Mouse (Mus musculus) forebrain, embryonic 10.5 days (tissue): ENCODE measurements around the gene Tlnrd1. TPM values are rescaled to one million over a fixed set of nuclear protein-coding genes. Genes with fewer than 3 reads are reported as not detected.
A peak's percentile ranks its signal among the peaks of the same experiment; 100 is the strongest.

ENCODE experiments used
- DNase-seq: peaks from one replicate; pipeline ENCODE4 v3.0.0-alpha.2; 2017; ENCODE audit warnings: low spot score; ENCODE audit errors: extremely low spot score
- H3K27ac ChIP-seq: fragments of 300-500 bp; sonication (generic); 2 replicates; pipeline ENCODE4 v1.5.1; 2016; ENCODE audit warnings: mild to moderate bottlenecking
- H3K27me3 ChIP-seq: fragments of 300-500 bp; sonication (generic); 2 replicates; pipeline ENCODE4 v1.6.1; 2016; ENCODE audit warnings: mild to moderate bottlenecking; ENCODE audit not compliant: poor library complexity, severe bottlenecking
- H3K36me3 ChIP-seq: fragments of 300-500 bp; sonication (generic); replicated peaks from 2 replicates; pipeline ENCODE4 v1.6.1; 2016; ENCODE audit warnings: mild to moderate bottlenecking, moderate library complexity
- H3K4me1 ChIP-seq: fragments of 300-500 bp; sonication (generic); 2 replicates; pipeline ENCODE4 v1.6.1; 2016
- H3K4me3 ChIP-seq: fragments of 300-500 bp; sonication (generic); 2 replicates; pipeline ENCODE4 v1.5.1; 2016; ENCODE audit warnings: mild to moderate bottlenecking, moderate library complexity
- H3K9me3 ChIP-seq: fragments of 300-500 bp; sonication (generic); 2 replicates; pipeline ENCODE4 v1.6.1; 2016; ENCODE audit warnings: mild to moderate bottlenecking, moderate library complexity
- WGBS: fragments of 180-500 bp; shearing (Covaris S2); methylation state at CpG from one replicate; pipeline ENCODE4 v1.1.7; 2016; 5-methylcytosine and 5-hydroxymethylcytosine counted together
- polyA plus RNA-seq: library from polyadenylated mRNA; unstranded; fragments of >200 nt; fragmentation: Nextera tagmentation; extraction: Ambion mirVana; gene quantifications from 2 replicates; pipeline ENCODE4 v1.2.1, GENCODE M21; 2016

Gene Tlnrd1
- polyA plus RNA-seq, result 7.6 and 8.4 TPM in 2 replicates

- Histone ChIP-seq H3K4me3 (peak within 1 kb of the TSS; percentile 80), H3K9me3 (peaks cover 16% of the 10 kb centered on the region), H3K27ac (peak within 1 kb of the TSS; percentile 97), H3K36me3 (peaks cover 22% of the 10 kb centered on the region), H3K4me1 (peaks cover 61% of the 10 kb centered on the region), H3K27me3 (peaks cover 9% of the 10 kb centered on the region; the same call in 1 of the 2 replicates)
- under 1% methylated on average over 69 of the region's 69 CpGs for WGBS
- DNase-seq, result peak; percentile 88
Measured at GRCm38 (mm10) chr7:83884021-83884658, at the start of gene Tlnrd1, which contains the start of gene Mesd. TSS of gene Tlnrd1 (minus strand) at chr7:83884305. TSS of gene Mesd (plus strand) at chr7:83884466.

GRCm38 (mm10) chr7:83921637-83922036, 37.5 kb upstream of the Tlnrd1 start:
- Histone ChIP-seq H3K27me3 (no peaks in the 10 kb centered on the region), H3K27ac (no peak overlapping the region), H3K36me3 (no peaks in the 10 kb centered on the region), H3K4me3 (no peak overlapping the region), H3K9me3 (no peaks in the 10 kb centered on the region), H3K4me1 (no peaks in the 10 kb centered on the region)
- WGBS, result 54% methylated on average over 3 of the region's 3 CpGs
- DNase-seq, result no peak

- Histone ChIP-seq H3K36me3 (no peaks in the 10 kb centered on the region), H3K4me1 (no peaks in the 10 kb centered on the region), H3K4me3 (no peak overlapping the region), H3K9me3 (no peaks in the 10 kb centered on the region), H3K27ac (no peak overlapping the region), H3K27me3 (no peaks in the 10 kb centered on the region)
- 88% methylated on average over 4 of the region's 4 CpGs for whole genome bisulfite sequencing
- DNase-seq, result no peak
Measured at GRCm38 (mm10) chr7:83920241-83920640, 36.1 kb upstream of the Tlnrd1 start.

GRCm38 (mm10) chr7:83914566-83914965, 30.5 kb upstream of the Tlnrd1 start:
- H3K27ac ChIP-seq, result no peak overlapping the region
- DNase-seq, result peak; percentile 71
- H3K4me3 ChIP-seq, result no peak overlapping the region
- no peaks in the 10 kb centered on the region for H3K9me3 ChIP-seq
- 3% methylated on average over 3 of the region's 3 CpGs for whole genome bisulfite sequencing
- no peaks in the 10 kb centered on the region for H3K27me3 ChIP-seq
- no peaks in the 10 kb centered on the region for H3K4me1 ChIP-seq
- H3K36me3 ChIP-seq, result no peaks in the 10 kb centered on the region

- Histone ChIP-seq H3K36me3 (no peaks in the 10 kb centered on the region), H3K9me3 (no peaks in the 10 kb centered on the region), H3K27me3 (no peaks in the 10 kb centered on the region), H3K27ac (no peak overlapping the region), H3K4me3 (no peak overlapping the region), H3K4me1 (no peaks in the 10 kb centered on the region)
- no peak for DNase-seq
- 80% methylated on average over 9 of the region's 9 CpGs for WGBS
Measured at GRCm38 (mm10) chr7:83913995-83914394, 29.9 kb upstream of the Tlnrd1 start.

- H3K27ac ChIP-seq, result no peak overlapping the region
- no peaks in the 10 kb centered on the region for H3K36me3 ChIP-seq
- no peak for DNase-seq
- H3K27me3 ChIP-seq, result no peaks in the 10 kb centered on the region
- H3K4me1 ChIP-seq, result no peaks in the 10 kb centered on the region
- no peaks in the 10 kb centered on the region for H3K9me3 ChIP-seq
- WGBS, result 91% methylated on average over 6 of the region's 6 CpGs
- no peak overlapping the region for H3K4me3 ChIP-seq
Measured at GRCm38 (mm10) chr7:83913405-83913932, 29.4 kb upstream of the Tlnrd1 start.

GRCm38 (mm10) chr7:83911909-83912308, 27.8 kb upstream of the Tlnrd1 start:
- Histone ChIP-seq H3K9me3 (no peaks in the 10 kb centered on the region), H3K36me3 (no peaks in the 10 kb centered on the region), H3K4me1 (no peaks in the 10 kb centered on the region), H3K27ac (no peak overlapping the region), H3K4me3 (no peak overlapping the region), H3K27me3 (no peaks in the 10 kb centered on the region)
- 81% methylated on average over 3 of the region's 3 CpGs for WGBS
- no peak for DNase-seq

- Histone ChIP-seq H3K4me1 (no peaks in the 10 kb centered on the region), H3K36me3 (peaks cover 22% of the 10 kb centered on the region), H3K27me3 (no peaks in the 10 kb centered on the region), H3K27ac (no peak overlapping the region), H3K4me3 (no peak overlapping the region), H3K9me3 (peaks cover 7% of the 10 kb centered on the region; the same call in 1 of the 2 replicates)
- 93% methylated on average over 3 of the region's 3 CpGs for WGBS
- DNase-seq, result no peak
Measured at GRCm38 (mm10) chr7:83904831-83905230, 20.7 kb upstream of the Tlnrd1 start.

GRCm38 (mm10) chr7:83902296-83903145, 18.4 kb upstream of the Tlnrd1 start:
- Histone ChIP-seq H3K27ac (no peak overlapping the region), H3K9me3 (peaks cover 7% of the 10 kb centered on the region; the same call in 1 of the 2 replicates), H3K27me3 (no peaks in the 10 kb centered on the region), H3K36me3 (peaks cover 45% of the 10 kb centered on the region), H3K4me3 (no peak overlapping the region), H3K4me1 (no peaks in the 10 kb centered on the region)
- no peak for DNase-seq
- 83% methylated on average over 5 of the region's 5 CpGs for WGBS

GRCm38 (mm10) chr7:83901425-83901824, 17.3 kb upstream of the Tlnrd1 start:
- WGBS, result 91% methylated on average over 4 of the region's 4 CpGs
- Histone ChIP-seq H3K9me3 (peaks cover 5% of the 10 kb centered on the region; the same call in 1 of the 2 replicates), H3K27me3 (no peaks in the 10 kb centered on the region), H3K36me3 (peaks cover 54% of the 10 kb centered on the region), H3K4me3 (no peak overlapping the region), H3K27ac (no peak overlapping the region), H3K4me1 (no peaks in the 10 kb centered on the region)
- no peak for DNase-seq

GRCm38 (mm10) chr7:83900519-83900918, 16.4 kb upstream of the Tlnrd1 start:
- no peak for DNase-seq
- no peak overlapping the region for H3K27ac ChIP-seq
- no peaks in the 10 kb centered on the region for H3K4me1 ChIP-seq
- no peaks in the 10 kb centered on the region for H3K27me3 ChIP-seq
- H3K4me3 ChIP-seq, result no peak overlapping the region
- H3K36me3 ChIP-seq, result peaks cover 63% of the 10 kb centered on the region
- 83% methylated on average over 3 of the region's 3 CpGs for WGBS
- no peaks in the 10 kb centered on the region for H3K9me3 ChIP-seq

GRCm38 (mm10) chr7:83898267-83898666, 14.2 kb upstream of the Tlnrd1 start:
- 94% methylated on average over 11 of the region's 11 CpGs for WGBS
- Histone ChIP-seq H3K9me3 (no peaks in the 10 kb centered on the region), H3K4me1 (peaks cover 8% of the 10 kb centered on the region), H3K36me3 (peaks cover 75% of the 10 kb centered on the region), H3K27ac (no peak overlapping the region), H3K27me3 (no peaks in the 10 kb centered on the region), H3K4me3 (no peak overlapping the region)
- no peak for DNase-seq
